Mouse (Mus musculus): ENCODE measurements at regions not wholly inside any gene's neighbourhood (a gene's known extent, or its start where the extent isn't known, plus 50 kb on each side); places are given as distances from the start of the nearest gene placed in this dataset.
A peak's percentile ranks its signal among the peaks of the same experiment; 100 is the strongest.

- ATAC-seq (ENCODE audit: low FRiP score, low read depth): no peak
- no peak overlapping the region for H3K4me2 ChIP-seq (replicated peaks)
- 22% methylated on average over 10 of the region's 10 CpGs for WGBS
These were observed 272.2 kb downstream of the Bcl11a start for GRCm38 (mm10) chr11:24349967-24350643.

DNA sequence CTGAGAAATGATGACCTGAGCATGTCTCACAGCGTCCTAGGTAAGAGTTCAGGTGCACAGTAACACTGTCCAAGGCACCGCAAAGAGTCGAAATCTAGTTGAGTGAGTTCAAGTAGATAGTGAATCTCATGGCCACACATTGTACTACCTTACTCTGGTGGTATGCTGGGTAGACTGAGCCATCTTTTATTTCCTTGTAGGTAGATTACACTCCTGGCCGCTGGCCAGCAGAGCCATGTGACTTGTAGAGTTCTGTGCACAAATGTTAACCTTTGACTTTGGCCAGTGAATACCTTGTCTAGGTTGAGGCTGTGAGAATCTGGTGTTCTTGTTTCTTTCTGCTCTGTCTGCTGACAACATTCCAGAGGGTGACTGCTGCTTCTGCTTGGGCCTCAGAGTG lies 273.0 kb downstream of the Bcl11a start:
- no peaks in the 10 kb centered on the region for H3K27me3 ChIP-seq (replicated peaks)
- H3K9ac ChIP-seq: no peak overlapping the region
- WGBS: 89% methylated on average over 4 of the region's 4 CpGs
- ATAC-seq (ENCODE audit: low FRiP score, low read depth): no peak
- peaks cover 12% of the 10 kb centered on the region; the same call in 1 of the 2 replicates for H3K4me1 ChIP-seq
- no peak overlapping the region for H3K4me3 ChIP-seq
- H3K27ac ChIP-seq: no peak overlapping the region
- no peaks in the 10 kb centered on the region for H3K9me3 ChIP-seq
- H3K36me3 ChIP-seq: no peaks in the 10 kb centered on the region
- no peak overlapping the region for H3K4me2 ChIP-seq (replicated peaks)

More at GRCm38 (mm10) chr11:24349967-24350643, 272.2 kb downstream of the Bcl11a start:
- no peak overlapping the region for H3K4me3 ChIP-seq
- no peaks in the 10 kb centered on the region for H3K27me3 ChIP-seq (replicated peaks)
- H3K9ac ChIP-seq: no peak overlapping the region
- no peaks in the 10 kb centered on the region for H3K36me3 ChIP-seq
- H3K9me3 ChIP-seq: no peaks in the 10 kb centered on the region
- H3K4me1 ChIP-seq: peaks cover 12% of the 10 kb centered on the region; the same call in 1 of the 2 replicates
- H3K27ac ChIP-seq: no peak overlapping the region

GRCm38 (mm10) chr11:24352071-24352470 lies 274.2 kb downstream of the Bcl11a start:
- Histone ChIP-seq H3K27me3 (replicated peaks) (no peaks in the 10 kb centered on the region), H3K9ac (no peak overlapping the region), H3K4me1 (peaks cover 8% of the 10 kb centered on the region; the same call in 1 of the 2 replicates), H3K4me2 (replicated peaks) (no peak overlapping the region), H3K27ac (no peak overlapping the region), H3K4me3 (no peak overlapping the region), H3K9me3 (no peaks in the 10 kb centered on the region), H3K36me3 (no peaks in the 10 kb centered on the region)
- no peak for ATAC-seq (ENCODE audit: low FRiP score, low read depth)
- 92% methylated on average over 3 of the region's 3 CpGs for WGBS

DNA sequence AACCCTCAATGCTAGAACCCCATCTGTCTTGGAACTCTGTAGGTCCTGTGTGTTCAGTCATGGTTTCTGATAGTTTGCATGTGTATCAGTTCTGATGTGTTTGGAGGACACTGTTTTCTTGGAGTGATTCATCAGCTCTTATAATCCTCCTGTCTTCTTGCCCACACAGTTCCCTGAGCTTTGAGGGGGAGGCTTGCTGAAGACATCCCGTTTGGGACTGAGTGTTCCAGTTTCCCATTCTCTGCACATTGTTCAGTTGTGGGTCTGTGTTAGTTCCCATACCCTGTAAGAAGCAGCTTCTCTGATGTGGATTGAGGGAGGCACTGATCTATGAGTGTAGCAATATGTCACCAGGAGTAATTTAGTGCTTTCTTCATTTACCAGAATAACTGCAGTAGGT lies 275.2 kb downstream of the Bcl11a start:
- H3K4me2 ChIP-seq (replicated peaks): no peak overlapping the region
- H3K27ac ChIP-seq: no peak overlapping the region
- WGBS: 92% methylated on average over 1 of the region's 1 CpGs
- no peaks in the 10 kb centered on the region for H3K9me3 ChIP-seq
- H3K27me3 ChIP-seq (replicated peaks): no peaks in the 10 kb centered on the region
- H3K36me3 ChIP-seq: no peaks in the 10 kb centered on the region
- H3K9ac ChIP-seq: no peak overlapping the region
- ATAC-seq (ENCODE audit: low FRiP score, low read depth): no peak
- no peak overlapping the region for H3K4me3 ChIP-seq
- 0 out of 2 replicates have a peak, but pooled peaks cover 4% of the 10 kb centered on the region for H3K4me1 ChIP-seq

DNA sequence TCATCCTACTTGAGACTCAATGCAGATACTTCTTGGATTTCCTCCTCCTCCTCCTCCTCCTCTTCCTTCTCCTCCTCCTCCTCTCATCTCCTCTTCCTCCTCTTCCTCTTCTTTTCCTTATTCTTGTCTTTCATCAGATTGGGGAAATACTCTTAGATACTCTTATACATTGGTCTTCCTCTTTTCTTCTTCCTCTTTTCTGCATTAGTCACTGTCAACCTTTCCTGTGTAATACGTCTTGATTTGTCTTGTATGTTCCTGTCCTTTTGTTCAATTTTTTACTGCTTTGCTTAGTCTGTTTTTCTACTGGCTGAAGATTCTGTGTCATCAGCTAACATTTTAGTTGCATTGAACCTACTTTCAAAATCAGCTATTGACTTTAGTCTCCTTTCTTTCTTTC lies 279.5 kb downstream of the Bcl11a start:
- Histone ChIP-seq H3K4me3 (no peak overlapping the region), H3K4me1 (peaks cover 6% of the 10 kb centered on the region), H3K27me3 (replicated peaks) (0 out of 2 replicates have a peak, but pooled peaks cover 2% of the 10 kb centered on the region), H3K4me2 (replicated peaks) (no peak overlapping the region), H3K27ac (no peak overlapping the region), H3K9ac (no peak overlapping the region), H3K9me3 (no peaks in the 10 kb centered on the region), H3K36me3 (no peaks in the 10 kb centered on the region)
- WGBS: 77% methylated on average over 1 of the region's 1 CpGs
- no peak for ATAC-seq (ENCODE audit: low FRiP score, low read depth)

- Histone ChIP-seq H3K9me3 (no peaks in the 10 kb centered on the region), H3K9ac (no peak overlapping the region), H3K4me1 (peaks cover 20% of the 10 kb centered on the region), H3K4me3 (no peak overlapping the region), H3K27me3 (replicated peaks) (0 out of 2 replicates have a peak, but pooled peaks cover 2% of the 10 kb centered on the region), H3K36me3 (no peaks in the 10 kb centered on the region), H3K4me2 (replicated peaks) (no peak overlapping the region), H3K27ac (no peak overlapping the region)
- no peak for ATAC-seq (ENCODE audit: low FRiP score, low read depth)
These were observed 281.2 kb downstream of the Bcl11a start for GRCm38 (mm10) chr11:24359086-24359485.

DNA sequence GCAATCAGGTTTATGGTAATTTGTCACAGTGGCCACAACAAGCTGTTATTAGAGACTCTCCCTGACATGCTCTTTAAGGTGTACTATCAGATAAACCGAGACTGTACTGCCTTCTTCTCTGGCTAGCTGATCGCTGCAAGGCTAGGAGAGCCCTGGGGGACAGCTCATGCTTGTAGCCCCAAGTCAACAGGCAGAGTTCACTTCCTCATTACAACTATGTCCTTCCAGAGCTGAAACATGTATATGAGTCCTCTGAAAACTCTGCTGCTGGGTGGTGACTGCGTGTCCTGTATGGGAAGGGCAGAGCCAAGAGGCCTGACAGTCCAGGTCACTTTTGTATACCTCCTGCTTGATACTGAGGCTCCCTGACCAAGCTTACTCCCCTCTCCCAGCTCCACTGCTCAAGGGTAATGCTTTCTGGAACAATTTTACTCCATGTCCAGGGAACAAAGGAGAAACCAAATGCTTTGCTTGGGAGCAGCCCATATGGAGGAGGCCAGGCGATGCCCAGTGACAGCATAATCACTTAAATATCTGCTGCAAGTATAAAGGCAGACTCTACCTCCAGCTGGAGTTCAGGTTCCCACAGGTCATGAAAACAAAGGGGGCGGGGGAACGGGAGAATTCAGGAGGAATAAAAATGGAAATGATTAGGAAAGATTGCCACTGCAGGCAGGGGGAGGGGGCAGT lies 284.3 kb downstream of the Bcl11a start:
- WGBS: 47% methylated on average over 6 of the region's 6 CpGs
- peaks cover 24% of the 10 kb centered on the region for H3K4me1 ChIP-seq
- no peak overlapping the region for H3K9ac ChIP-seq
- ATAC-seq (ENCODE audit: low FRiP score, low read depth): no peak
- H3K4me2 ChIP-seq (replicated peaks): no peak overlapping the region
- no peak overlapping the region for H3K4me3 ChIP-seq
- peaks cover 2% of the 10 kb centered on the region; the same call in 1 of the 2 replicates for H3K27me3 ChIP-seq (replicated peaks)
- no peak overlapping the region for H3K27ac ChIP-seq
- H3K9me3 ChIP-seq: no peaks in the 10 kb centered on the region
- no peaks in the 10 kb centered on the region for H3K36me3 ChIP-seq

DNA sequence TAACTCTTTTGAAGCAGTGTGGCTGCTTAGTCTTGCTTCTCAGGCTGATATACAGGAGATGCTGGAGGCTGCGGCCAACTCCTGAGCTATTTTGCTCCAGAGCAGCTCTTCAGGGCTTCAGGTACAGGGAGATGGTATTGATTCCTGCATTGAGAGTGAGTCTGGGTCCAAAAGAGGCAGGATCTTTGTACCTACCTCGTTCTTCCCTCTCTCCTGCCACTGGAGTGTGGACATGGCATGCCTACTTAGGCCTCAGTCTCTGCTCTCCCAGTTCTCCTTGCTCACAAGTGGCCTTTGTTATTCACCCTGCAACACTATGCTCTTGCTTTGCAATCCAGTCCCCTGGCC lies 284.8 kb downstream of the Bcl11a start:
- Histone ChIP-seq H3K27me3 (replicated peaks) (peaks cover 2% of the 10 kb centered on the region; the same call in 1 of the 2 replicates), H3K36me3 (no peaks in the 10 kb centered on the region), H3K4me1 (peaks cover 24% of the 10 kb centered on the region), H3K27ac (no peak overlapping the region), H3K9me3 (no peaks in the 10 kb centered on the region), H3K4me2 (replicated peaks) (no peak overlapping the region), H3K4me3 (no peak overlapping the region), H3K9ac (no peak overlapping the region)
- no peak for ATAC-seq (ENCODE audit: low FRiP score, low read depth)
- WGBS: 65% methylated on average over 2 of the region's 2 CpGs

- no peak overlapping the region for H3K9ac ChIP-seq
- no peak overlapping the region for H3K4me3 ChIP-seq
- H3K27ac ChIP-seq: no peak overlapping the region
- H3K36me3 ChIP-seq: no peaks in the 10 kb centered on the region
- WGBS: 55% methylated on average over 9 of the region's 9 CpGs
- H3K4me1 ChIP-seq: peaks cover 24% of the 10 kb centered on the region
- peaks cover 2% of the 10 kb centered on the region; the same call in 1 of the 2 replicates for H3K27me3 ChIP-seq (replicated peaks)
- no peak overlapping the region for H3K4me2 ChIP-seq (replicated peaks)
- ATAC-seq (ENCODE audit: low FRiP score, low read depth): peak; percentile 93
- no peaks in the 10 kb centered on the region for H3K9me3 ChIP-seq
These were observed 285.8 kb downstream of the Bcl11a start for GRCm38 (mm10) chr11:24363418-24364364.

GRCm38 (mm10) chr11:24370198-24370860 lies 292.5 kb downstream of the Bcl11a start:
- H3K4me3 ChIP-seq: no peak overlapping the region
- no peak overlapping the region for H3K27ac ChIP-seq
- WGBS: 11% methylated on average over 15 of the region's 15 CpGs
- H3K36me3 ChIP-seq: no peaks in the 10 kb centered on the region
- H3K9me3 ChIP-seq: no peaks in the 10 kb centered on the region
- H3K9ac ChIP-seq: no peak overlapping the region
- peaks cover 16% of the 10 kb centered on the region for H3K4me1 ChIP-seq
- peak overlapping the region; percentile 42 for H3K4me2 ChIP-seq (replicated peaks)
- H3K27me3 ChIP-seq (replicated peaks): no peaks in the 10 kb centered on the region; the same call in 1 of the 2 replicates
- peak; percentile 87 for ATAC-seq (ENCODE audit: low FRiP score, low read depth)

DNA sequence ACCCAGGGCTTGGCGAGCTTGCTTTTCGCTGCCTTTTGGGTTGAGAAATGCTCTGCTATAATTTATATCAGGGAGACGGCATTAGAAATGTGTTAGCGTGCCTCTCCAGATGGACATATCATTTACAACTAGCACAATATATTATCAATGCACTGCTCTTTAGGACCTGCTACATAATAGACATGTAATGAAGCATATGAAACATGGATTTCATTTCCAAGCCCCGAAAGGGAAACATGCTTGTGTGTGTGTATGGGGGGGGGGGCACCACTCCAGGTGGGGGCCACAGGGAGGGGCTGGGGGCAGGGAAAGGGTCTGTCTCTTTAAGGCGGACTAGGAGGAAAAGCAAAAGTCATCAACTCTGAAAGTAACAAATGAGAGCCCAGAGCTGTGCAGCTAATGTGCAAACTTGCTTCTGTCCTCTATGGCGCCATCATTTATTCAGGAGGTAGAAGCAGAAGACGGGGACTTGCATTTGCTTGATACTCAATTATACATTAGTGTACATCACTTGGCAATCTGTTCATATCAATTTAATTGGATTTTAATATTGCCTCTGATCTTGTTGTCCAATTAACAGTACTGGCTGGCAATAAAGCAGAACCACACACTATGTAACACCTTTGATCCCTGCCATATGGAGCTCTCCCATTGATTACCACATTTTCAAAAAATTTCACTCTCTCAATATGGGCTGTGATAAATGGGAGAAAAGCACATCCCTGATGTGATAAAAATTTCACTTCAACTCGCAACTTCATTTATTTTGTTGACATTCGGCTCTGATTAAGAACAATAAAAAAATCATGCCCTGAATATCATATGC lies 293.2 kb downstream of the Bcl11a start:
- 36% methylated on average over 10 of the region's 10 CpGs for WGBS
- H3K4me1 ChIP-seq: peaks cover 16% of the 10 kb centered on the region
- no peak overlapping the region for H3K9ac ChIP-seq
- peak; percentile 54 for ATAC-seq (ENCODE audit: low FRiP score, low read depth)
- no peaks in the 10 kb centered on the region; the same call in 1 of the 2 replicates for H3K27me3 ChIP-seq (replicated peaks)
- H3K9me3 ChIP-seq: no peaks in the 10 kb centered on the region
- H3K4me2 ChIP-seq (replicated peaks): peak overlapping the region; percentile 42
- H3K4me3 ChIP-seq: no peak overlapping the region
- H3K36me3 ChIP-seq: no peaks in the 10 kb centered on the region
- H3K27ac ChIP-seq: no peak overlapping the region
